Mouse (Mus musculus) small intestine, adult 2 months (tissue): ENCODE results near the gene Upk3a. TPM values are rescaled to one million over a fixed set of nuclear protein-coding genes. Genes with fewer than 3 reads are reported as not detected.
A peak's percentile ranks its signal among the peaks of the same experiment; 100 is the strongest.

Experiments
- H3K27ac ChIP-seq: fragments of 200-500 bp; 2 replicates; pipeline ENCODE4 v1.5.1; 2012; ENCODE audit warnings: low read depth, low read length, control low read depth, inconsistent platforms; ENCODE audit not compliant: insufficient read depth
- H3K27me3 ChIP-seq: fragments of 200-500 bp; 2 replicates; pipeline ENCODE4 v1.6.1; 2012; ENCODE audit warnings: mild to moderate bottlenecking, moderate library complexity, low read length, inconsistent platforms; ENCODE audit not compliant: control insufficient read depth, insufficient read depth
- H3K36me3 ChIP-seq: fragments of 200-500 bp; 2 replicates; pipeline ENCODE4 v1.6.1; 2012; ENCODE audit warnings: mild to moderate bottlenecking, low read length, control low read depth, inconsistent platforms; ENCODE audit not compliant: control insufficient read depth, insufficient read depth
- H3K4me1 ChIP-seq: fragments of 200-500 bp; 2 replicates; pipeline ENCODE4 v1.6.1; 2012; ENCODE audit warnings: low read length, inconsistent platforms, mixed read lengths; ENCODE audit not compliant: control insufficient read depth, insufficient read depth, insufficient read length
- H3K4me3 ChIP-seq: fragments of 200-500 bp; 2 replicates; pipeline ENCODE4 v1.5.1; 2012; ENCODE audit warnings: low read depth, mild to moderate bottlenecking, control low read depth, inconsistent platforms, low read length, moderate library complexity
- CTCF ChIP-seq: fragments of 200-500 bp; IDR thresholded peaks from 2 replicates; pipeline ENCODE4 v1.5.1; 2012; ENCODE audit warnings: low read depth, mild to moderate bottlenecking, control low read depth, inconsistent platforms, low read length, moderate library complexity, mixed read lengths; ENCODE audit not compliant: insufficient replicate concordance, insufficient read length; ENCODE audit errors: extremely low read depth
- POLR2A ChIP-seq: fragments of 200-500 bp; IDR thresholded peaks from 2 replicates; pipeline ENCODE4 v1.6.1; 2012; ENCODE audit warnings: low read depth, mild to moderate bottlenecking, control low read depth, inconsistent platforms, low read length, moderate library complexity
- WGBS: fragments of 180-500 bp; shearing (Covaris S2); methylation state at CpG from one replicate; pipeline ENCODE4 v1.1.7; 2018; 5-methylcytosine and 5-hydroxymethylcytosine counted together
- polyA plus RNA-seq: library from polyadenylated mRNA; depleted of rRNA; stranded (reverse); fragments of >200 nt; gene quantifications from 2 replicates; pipeline ENCODE4 v1.2.3, GENCODE M21; 2012

The Upk3a gene
- polyA plus RNA-seq, 1 experiment, result 6.3 TPM

DNA sequence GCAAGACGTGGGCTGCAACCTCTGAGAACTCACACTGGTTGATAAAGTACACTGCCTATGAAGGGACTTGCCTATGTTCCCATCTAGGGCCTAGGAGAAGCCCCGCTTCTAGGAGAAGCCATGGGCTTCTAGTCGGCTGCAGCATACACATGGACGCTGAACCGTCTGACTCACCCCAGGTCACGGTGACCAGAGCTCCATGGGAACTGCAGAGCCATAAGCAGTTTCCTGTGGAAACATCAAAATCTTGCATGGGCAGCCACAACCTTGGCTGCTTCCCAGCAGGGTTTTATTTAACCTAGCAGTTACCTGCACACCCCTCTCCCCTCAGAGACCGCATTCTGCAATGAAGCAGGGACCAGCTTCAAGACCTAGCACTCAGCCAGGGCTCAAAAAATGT, 33.2 kb upstream of the Upk3a start:
- 79% methylated on average over 7 of the region's 7 CpGs for WGBS
- TF ChIP-seq POLR2A (no peak), CTCF (no peak)
- Histone ChIP-seq H3K4me3 (no peak overlapping the region), H3K4me1 (peaks cover 11% of the 10 kb centered on the region), H3K27me3 (no peaks in the 10 kb centered on the region), H3K36me3 (no peaks in the 10 kb centered on the region), H3K27ac (no peak overlapping the region)

DNA sequence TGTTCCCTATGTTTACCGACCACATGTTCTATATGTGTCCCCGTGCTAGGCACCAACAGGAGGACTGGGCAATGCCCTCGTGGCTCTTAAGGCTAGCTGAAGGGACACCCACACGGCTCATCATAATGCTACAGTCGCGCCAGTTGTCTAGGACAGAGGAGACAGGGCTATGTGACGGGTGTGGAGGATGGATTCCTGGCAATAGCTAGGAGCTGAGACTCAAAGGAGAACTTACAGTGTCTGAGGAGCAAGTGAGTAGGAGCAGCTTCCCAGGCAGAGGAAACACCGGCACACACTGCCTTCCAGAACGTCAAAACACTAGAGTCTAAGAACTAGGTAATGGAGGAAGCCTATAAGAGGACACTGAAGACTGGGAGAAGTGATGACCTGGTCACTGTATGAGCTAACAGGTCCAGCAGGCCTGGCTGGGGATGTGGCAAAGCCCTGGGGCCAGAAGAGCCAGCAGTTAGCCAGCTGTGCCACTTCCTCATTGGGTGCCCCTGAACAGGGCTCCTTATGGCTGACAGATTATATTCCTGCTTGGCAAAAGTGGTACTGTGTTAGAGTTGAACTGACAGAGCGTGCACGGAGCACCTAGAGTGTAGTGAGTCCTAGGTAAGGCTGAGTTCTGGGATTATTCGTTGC, 31.3 kb upstream of the Upk3a start:
- peaks cover 11% of the 10 kb centered on the region for H3K4me1 ChIP-seq
- no peaks in the 10 kb centered on the region for H3K36me3 ChIP-seq
- H3K4me3 ChIP-seq, result no peak overlapping the region
- 87% methylated on average over 12 of the region's 12 CpGs for WGBS
- H3K27ac ChIP-seq, result no peak overlapping the region
- no peaks in the 10 kb centered on the region for H3K27me3 ChIP-seq
- TF ChIP-seq POLR2A, result no peak
- TF ChIP-seq CTCF, result no peak

DNA sequence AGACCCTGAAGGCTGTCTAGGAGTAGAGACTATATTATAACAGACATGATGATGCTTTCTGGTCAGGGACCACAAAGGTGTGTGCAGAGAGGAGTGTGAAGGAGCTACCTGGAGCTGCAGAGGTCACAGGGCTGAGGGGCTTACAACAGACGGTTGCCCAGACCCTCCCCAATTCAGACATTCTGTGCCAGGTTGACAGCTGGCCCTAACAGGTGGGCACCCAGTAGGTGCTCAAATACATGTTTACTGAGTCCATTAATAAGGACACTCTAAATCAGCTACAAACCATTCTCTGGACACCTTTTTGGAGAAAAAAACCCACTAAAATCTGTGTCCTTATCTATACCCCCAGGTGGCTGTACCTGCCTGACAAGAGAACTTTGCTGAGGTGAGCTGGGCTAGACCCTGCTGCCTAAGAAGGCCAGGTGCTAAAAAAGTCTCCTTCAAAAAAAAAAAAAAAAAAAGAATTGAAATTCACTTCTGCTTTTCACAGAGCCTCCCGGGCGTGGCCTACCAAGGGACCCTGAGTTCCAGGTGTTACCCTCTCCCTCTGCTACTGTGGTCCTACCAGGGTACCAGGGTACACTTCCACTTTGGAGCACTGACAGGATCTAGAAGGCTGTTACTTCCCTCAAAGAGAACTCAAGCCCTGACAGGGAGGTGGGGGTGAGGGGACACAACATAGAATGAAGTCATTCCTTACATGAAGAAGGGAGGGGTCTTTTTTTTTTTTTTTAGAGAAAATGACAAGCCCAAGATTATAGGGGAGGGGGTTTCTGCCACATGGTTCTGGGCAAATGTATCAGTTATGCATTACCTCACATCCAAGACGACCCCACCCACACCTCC, 30.5 kb upstream of the Upk3a start:
- H3K36me3 ChIP-seq, result no peaks in the 10 kb centered on the region
- peaks cover 11% of the 10 kb centered on the region for H3K4me1 ChIP-seq
- no peaks in the 10 kb centered on the region for H3K27me3 ChIP-seq
- no peak for TF ChIP-seq POLR2A
- TF ChIP-seq CTCF, result no peak
- H3K27ac ChIP-seq, result no peak overlapping the region
- H3K4me3 ChIP-seq, result peak overlapping the region; percentile 76
- 63% methylated on average over 4 of the region's 4 CpGs for WGBS

DNA sequence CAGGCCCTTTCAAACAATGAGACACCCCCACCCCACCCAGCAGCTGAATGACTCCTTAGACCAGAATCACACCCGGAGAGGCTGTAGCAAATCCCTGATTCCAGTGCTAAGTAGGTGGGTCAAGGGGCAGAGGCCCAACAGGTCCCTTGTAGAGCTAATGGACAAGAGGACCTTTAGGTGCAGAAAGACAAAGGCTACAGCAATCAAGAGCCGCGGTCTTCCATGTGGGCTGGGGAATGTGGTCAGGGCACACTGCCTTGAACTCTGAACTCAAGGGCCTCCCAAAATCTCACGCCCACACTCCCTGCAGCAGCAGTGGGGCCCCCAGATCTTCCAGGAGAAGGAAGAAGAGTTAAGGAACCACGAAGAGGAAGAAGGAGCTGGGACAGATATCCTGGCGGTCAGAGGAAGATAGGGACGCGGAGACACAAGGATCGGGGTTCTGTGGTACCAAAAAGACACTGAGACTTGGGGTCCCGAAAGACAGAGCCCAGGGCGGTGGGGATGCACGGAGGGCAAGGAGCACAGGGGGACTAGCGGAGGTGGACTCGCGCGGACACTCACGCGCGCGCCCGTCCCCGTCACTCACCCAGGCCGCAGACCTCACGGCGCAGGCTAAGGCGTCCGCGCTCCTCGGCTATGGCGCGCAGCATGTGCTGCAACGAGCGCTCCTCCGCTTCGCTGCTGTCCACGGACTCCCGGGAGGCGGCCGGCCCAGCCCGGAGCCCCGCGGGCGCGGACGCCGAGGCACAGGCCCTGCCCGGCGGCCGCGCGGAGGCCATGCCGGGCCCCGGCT, 29.7 kb upstream of the Upk3a start:
- Histone ChIP-seq H3K27ac (peak overlapping the region; percentile 27; the same call in 1 of the 2 replicates), H3K4me1 (peaks cover 11% of the 10 kb centered on the region), H3K36me3 (no peaks in the 10 kb centered on the region), H3K4me3 (peak overlapping the region; percentile 76), H3K27me3 (no peaks in the 10 kb centered on the region)
- under 1% methylated on average over 48 of the region's 53 CpGs for WGBS
- TF ChIP-seq CTCF, result no peak
- TF ChIP-seq POLR2A, result no peak

DNA sequence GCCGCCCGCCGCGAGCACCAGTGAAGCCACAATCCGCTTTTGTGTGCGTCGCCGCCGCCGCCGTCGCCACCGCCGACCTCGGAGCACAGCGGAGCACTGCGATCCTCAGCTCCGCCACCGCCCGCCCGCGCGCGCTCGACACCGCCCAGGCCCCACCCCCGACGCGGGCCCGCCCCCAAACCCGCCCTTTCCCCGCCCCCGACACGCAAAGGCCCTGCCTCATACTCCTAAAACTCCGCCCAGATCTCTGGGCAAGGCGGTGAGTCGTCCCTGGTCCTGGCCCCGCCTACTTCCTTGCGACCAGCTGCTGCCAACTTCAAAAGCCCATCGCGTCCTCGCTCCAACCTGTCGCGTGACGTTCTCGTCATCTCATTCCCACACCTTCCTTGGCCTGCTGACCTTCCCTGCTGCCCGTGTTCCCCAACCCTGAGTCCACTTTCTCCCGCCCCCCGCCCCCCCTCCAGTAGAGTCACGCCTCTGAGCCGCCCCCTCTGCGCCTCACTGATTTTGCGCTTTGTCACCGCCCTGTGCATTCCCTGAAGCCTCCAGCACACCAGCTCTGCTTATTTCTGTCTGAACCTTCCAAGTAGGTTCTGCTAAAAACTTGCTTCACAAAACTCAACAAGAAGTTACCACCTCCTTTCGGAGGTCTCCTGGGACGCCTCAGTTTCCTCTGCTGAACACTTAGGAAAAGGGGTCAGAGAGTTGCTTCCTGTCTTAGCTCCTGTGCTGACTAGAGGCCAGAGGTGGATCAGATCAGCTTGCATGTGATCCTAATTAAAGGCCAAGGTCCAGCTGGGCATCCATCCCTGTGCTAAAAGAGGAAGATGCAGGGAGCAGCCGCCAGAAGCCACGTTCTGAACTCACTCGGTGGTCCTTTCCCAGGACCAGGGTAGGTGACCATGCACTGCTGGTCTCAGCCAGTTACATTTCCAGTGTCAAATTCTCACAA, 28.8 kb upstream of the Upk3a start, which contains the start of gene 5031439G07Rik:
TSS of gene 5031439G07Rik (minus strand) at position 678 of the 952 bp plus-strand sequence.
- Histone ChIP-seq H3K4me3 (peak within 1 kb of the TSS; percentile 76), H3K27me3 (no peaks in the 10 kb centered on the region), H3K36me3 (no peaks in the 10 kb centered on the region), H3K4me1 (peaks cover 5% of the 10 kb centered on the region), H3K27ac (peak within 1 kb of the TSS; percentile 63)
- WGBS, result 2% methylated on average over 43 of the region's 59 CpGs
- no peak for TF ChIP-seq CTCF
- peak; percentile 64; the same call in 1 of the 2 replicates for TF ChIP-seq POLR2A

DNA sequence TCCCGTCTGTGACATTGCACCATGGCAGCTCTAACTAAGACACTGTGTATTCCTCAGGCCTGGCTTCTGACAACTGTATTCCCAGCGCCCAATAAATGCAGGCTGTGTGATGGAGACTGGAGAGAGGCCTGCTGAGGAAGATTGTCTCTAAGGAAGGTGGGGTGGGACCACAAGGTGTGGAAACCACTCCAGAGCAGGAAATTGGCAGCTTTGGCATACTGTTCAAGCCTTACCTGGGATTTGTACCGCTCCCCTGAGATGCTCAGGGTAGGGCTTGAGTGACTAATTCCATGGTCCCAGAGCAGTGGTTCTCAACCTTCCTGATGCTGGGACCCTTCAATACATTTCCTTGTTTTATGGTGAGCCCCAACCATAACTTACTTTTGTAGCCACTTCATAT, 27.8 kb upstream of the Upk3a start:
- no peaks in the 10 kb centered on the region for H3K36me3 ChIP-seq
- H3K27ac ChIP-seq, result no peak overlapping the region
- H3K27me3 ChIP-seq, result no peaks in the 10 kb centered on the region
- H3K4me3 ChIP-seq, result no peak overlapping the region
- TF ChIP-seq CTCF, result no peak
- no peak for TF ChIP-seq POLR2A
- WGBS, result 84% methylated on average over 3 of the region's 3 CpGs
- H3K4me1 ChIP-seq, result peaks cover 2% of the 10 kb centered on the region; the same call in 1 of the 2 replicates
